Mouse (Mus musculus): ENCODE data around the gene Cisd3.

DNA sequence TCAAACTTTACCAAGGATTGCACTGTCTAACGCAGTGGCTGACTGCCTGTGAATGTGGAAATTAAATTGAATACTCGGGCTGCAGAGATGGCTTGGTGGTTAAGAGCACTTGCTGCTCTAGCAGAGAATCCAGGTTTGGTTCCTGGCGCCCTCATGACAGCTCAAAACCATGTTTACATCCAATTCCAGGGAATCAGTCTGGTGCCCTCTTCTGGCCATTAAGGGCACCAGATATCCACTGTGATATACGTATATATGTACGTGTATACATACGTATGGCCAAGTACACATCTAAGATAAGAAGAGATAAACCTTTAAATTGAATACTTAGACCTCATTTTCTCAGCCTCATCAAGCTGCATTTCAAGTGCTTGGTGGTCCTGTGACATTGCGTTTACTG is 19.4 kb upstream of the Cisd3 start:
- no peak for TF ChIP-seq CHD2 (IDR thresholded peaks at IDR 0.05; ENCODE audit: low read depth, low read length)
- no peak for TF ChIP-seq HCFC1 (IDR thresholded peaks at IDR 0.05; ENCODE audit: borderline replicate concordance, insufficient read depth, low read length)
- TF ChIP-seq MAFK (IDR thresholded peaks at IDR 0.05; ENCODE audit: insufficient read depth, low read depth, low read length), result no peak
- TF ChIP-seq ZC3H11A (IDR thresholded peaks at IDR 0.05; ENCODE audit: borderline replicate concordance, low read depth, low read length), result no peak
- TF ChIP-seq ZNF384 (IDR thresholded peaks at IDR 0.05; ENCODE audit: low read depth, low read length), result no peak

Data from ES-E14 (cell line).